Mouse (Mus musculus) heart, adult 9 months (tissue): ENCODE measurements at regions not wholly inside any gene's neighbourhood (a gene's known extent, or its start where the extent isn't known, plus 50 kb on each side); places are given as distances from the start of the nearest gene placed in this dataset.

Experiments
- DNase-seq, 2 experiments: peaks; one replicate each; pipeline ENCODE4 v3.0.0; 2022; ENCODE audit warnings: low spot score in 2 of 2

GRCm38 (mm10) chr5:75248279-75248678 is 96.2 kb downstream of the Pdgfra start:
- DNase-seq = no peak

GRCm38 (mm10) chr5:75249671-75250070 is 97.6 kb downstream of the Pdgfra start:
- DNase-seq = no peak

GRCm38 (mm10) chr5:75253349-75253748 is 101.3 kb downstream of the Pdgfra start:
- DNase-seq = no peak

- DNase-seq = no peak
Measured at GRCm38 (mm10) chr5:75253830-75254229, 101.7 kb downstream of the Pdgfra start.

GRCm38 (mm10) chr5:75256186-75256585 is 104.1 kb downstream of the Pdgfra start:
- no peak for DNase-seq

GRCm38 (mm10) chr5:75257067-75257466 is 105.0 kb downstream of the Pdgfra start:
- no peak for DNase-seq

GRCm38 (mm10) chr5:75260247-75260646 is 108.2 kb downstream of the Pdgfra start:
- no peak for DNase-seq

GRCm38 (mm10) chr5:75266111-75266676 is 114.1 kb downstream of the Pdgfra start:
- DNase-seq = no peak

- DNase-seq = no peak
Measured at GRCm38 (mm10) chr5:75266871-75267270, 114.8 kb downstream of the Pdgfra start.

- DNase-seq = no peak
Measured at GRCm38 (mm10) chr5:75267766-75268165, 115.7 kb downstream of the Pdgfra start.

- DNase-seq = peak; percentile 28 to 30
Measured at GRCm38 (mm10) chr5:75278041-75278440, 125.9 kb downstream of the Pdgfra start.

GRCm38 (mm10) chr5:75279561-75280171 is 127.6 kb downstream of the Pdgfra start:
- DNase-seq = no peak

- no peak for DNase-seq
Measured at GRCm38 (mm10) chr5:75280698-75281097, 128.6 kb downstream of the Pdgfra start.

GRCm38 (mm10) chr5:75281510-75281909 is 129.4 kb downstream of the Pdgfra start:
- DNase-seq = no peak

- DNase-seq = no peak
Measured at GRCm38 (mm10) chr5:75282617-75283016, 130.5 kb downstream of the Pdgfra start.

- DNase-seq = no peak
Measured at GRCm38 (mm10) chr5:75283841-75284240, 131.7 kb downstream of the Pdgfra start.

GRCm38 (mm10) chr5:75285950-75286349 is 133.9 kb downstream of the Pdgfra start:
- DNase-seq = no peak

- no peak for DNase-seq
Measured at GRCm38 (mm10) chr5:75295676-75296075, 143.6 kb downstream of the Pdgfra start.

- DNase-seq = no peak
Measured at GRCm38 (mm10) chr5:75312897-75313296, 160.8 kb downstream of the Pdgfra start.

- peak; percentile 25 to 27 for DNase-seq
Measured at GRCm38 (mm10) chr5:75315956-75316355, 163.9 kb downstream of the Pdgfra start.

GRCm38 (mm10) chr5:75320536-75320935 is 168.4 kb downstream of the Pdgfra start:
- DNase-seq = no peak

GRCm38 (mm10) chr5:75334050-75334449 is 182.0 kb downstream of the Pdgfra start:
- no peak for DNase-seq

- no peak for DNase-seq
Measured at GRCm38 (mm10) chr5:75336454-75336853, 184.4 kb downstream of the Pdgfra start.

- no peak for DNase-seq
Measured at GRCm38 (mm10) chr5:75338439-75338838, 186.3 kb downstream of the Pdgfra start.
